Comparison of ENCODE assay signal across 12 mouse cellular contexts in the genomic region with DNA sequence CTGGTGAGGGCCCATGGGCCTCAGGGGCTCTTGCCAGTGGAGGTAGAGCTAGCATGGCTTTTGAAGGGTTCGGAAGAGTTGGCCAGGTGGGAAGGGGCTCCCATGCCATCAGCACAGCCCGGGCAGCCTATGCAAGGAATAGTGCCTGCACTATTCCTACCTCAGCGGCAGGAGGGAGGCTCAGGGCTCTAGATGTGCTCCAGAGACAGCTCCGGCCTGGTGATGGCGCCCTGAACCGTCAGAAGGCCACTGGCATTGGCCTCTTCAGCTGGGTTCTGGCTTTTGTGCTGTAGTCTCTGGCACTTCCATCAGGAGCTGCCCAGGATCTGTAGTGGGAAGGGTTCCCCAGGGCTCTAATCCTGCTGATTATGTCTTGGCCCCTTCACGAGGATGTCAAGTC. TPM values are rescaled to one million over a fixed set of nuclear protein-coding genes. Genes with fewer than 3 reads are reported as not detected.
A peak's percentile ranks its signal among the peaks of the same experiment; 100 is the strongest.
DNase-seq lines count a peak whose midpoint lies in the region; ATAC-seq and TF ChIP-seq lines count a peak whose summit lies in the region.
"Had no signal": no experiment of that assay in that cellular context is flagged by ENCODE, and none has a peak within 500 bp of the region (broad histone marks: within the 10 kb centered on the region; RNA-seq: fewer than 3 reads in every experiment).

No protein-coding gene starts in this region.

- H3K27me3 ChIP-seq in neural tube, embryonic 13.5 days = no peaks in the 10 kb centered on the region

- 0 out of 2 replicates have a peak, but pooled peaks cover 5% of the 10 kb centered on the region for H3K36me3 ChIP-seq in neural tube, embryonic 13.5 days
- H3K36me3 ChIP-seq: embryonic facial prominence, embryonic 12.5 days had no signal

- peak; percentile 47 for DNase-seq in cerebellum, adult 11-12 months
- DNase-seq in cerebellum, adult 11 months = no peak
- no peak for DNase-seq in layer of hippocampus, adult 2 months (ENCODE audit: low spot score in 2 of 2)
- DNase-seq in layer of hippocampus, adult 9-11 months = no peak
- no peak for DNase-seq in neural tube, embryonic 10.5 days (ENCODE audit: extremely low spot score, low spot score)
- no peak for DNase-seq in right cerebral cortex, postnatal 4 days
- no peak for DNase-seq in ovary, postnatal 36 days (ENCODE audit: low spot score)

- no peak for ATAC-seq in neural tube, embryonic 13.5 days (ENCODE audit: low read depth)
- ATAC-seq: activated CD4-positive, CD25-positive, alpha-beta regulatory T cell, adult 4 months had no signal

- TF ChIP-seq CTCF in layer of hippocampus, adult 2 months (conservative IDR thresholded peaks at IDR 0.05) = peak; percentile 45

- peak overlapping the region; percentile 39 for H3K27ac ChIP-seq in layer of hippocampus, adult 2 months
- H3K27ac ChIP-seq in neural tube, embryonic 13.5 days (replicated peaks) = peak overlapping the region; percentile 20; the same call in 1 of the 2 replicates
- H3K27ac ChIP-seq: macrophage had no signal

- H3K9ac ChIP-seq in neural tube, embryonic 13.5 days = peak overlapping the region; percentile 10
- H3K9ac ChIP-seq: embryonic facial prominence, embryonic 12.5 days had no signal

- H3K4me3 ChIP-seq in layer of hippocampus, adult 2 months = no peak overlapping the region
- no peak overlapping the region for H3K4me3 ChIP-seq in neural tube, embryonic 13.5 days
- H3K4me3 ChIP-seq: embryonic facial prominence, embryonic 12.5 days had no signal

- 64% methylated on average over 7 of the region's 7 CpGs for WGBS in neural tube, embryonic 13.5 days

- H3K9me3 ChIP-seq in neural tube, embryonic 13.5 days = no peaks in the 10 kb centered on the region
- H3K9me3 ChIP-seq: embryonic facial prominence, embryonic 12.5 days; G1E had no signal

- H3K4me2 ChIP-seq in neural tube, embryonic 13.5 days = no peak overlapping the region
- H3K4me2 ChIP-seq: embryonic facial prominence, embryonic 12.5 days had no signal

- H3K4me1 ChIP-seq in neural tube, embryonic 13.5 days (replicated peaks) = peaks cover 63% of the 10 kb centered on the region

RNA-seq across cellular contexts. Expression of a gene that starts 28.0 kb away (rescaled TPM):
- 100 to 1,000 TPM; 143 to 148 TPM for total RNA-seq in layer of hippocampus, adult 2 months (2021)
- polyA plus RNA-seq in neural tube, embryonic 13.5 days (2015; fragmentation: Nextera tagmentation; extraction: Ambion mirVana) = 15.9 and 16.2 TPM in 2 replicates
